Mouse (Mus musculus) MEL (cell line): Measurements from ENCODE around the gene Nt5e. TPM values are rescaled to one million over a fixed set of nuclear protein-coding genes. Genes with fewer than 3 reads are reported as not detected.

Source experiments
- DNase-seq: peaks from one replicate; pipeline ENCODE4 v3.0.0; 2011; ENCODE audit warnings: low read depth, low spot score
- H3K27ac ChIP-seq: 2 replicates; pipeline ENCODE4 v1.5.1; 2012; ENCODE audit warnings: low read depth, mild to moderate bottlenecking, control low read depth, low read length, moderate library complexity; ENCODE audit not compliant: control insufficient read depth
- H3K27me3 ChIP-seq, 2 experiments: fragments of 150-350 bp in 1 of 2; sonication (generic) in 1 of 2; 2 replicates each; pipeline ENCODE4 v1.6.1; 2012; ENCODE audit warnings: low read length in 2 of 2, mild to moderate bottlenecking in 2 of 2, improper control_type of control experiment in 1 of 2, moderate library complexity in 1 of 2; ENCODE audit not compliant: insufficient read depth in 2 of 2, control insufficient read depth in 1 of 2
- H3K36me3 ChIP-seq, 2 experiments: 2 replicates each; pipeline ENCODE4 v1.6.1; 2012 to 2014; ENCODE audit warnings: low read length in 2 of 2, improper control_type of control experiment in 1 of 2, inconsistent platforms in 1 of 2, mild to moderate bottlenecking in 1 of 2; ENCODE audit not compliant: insufficient read depth in 2 of 2, control insufficient read depth in 1 of 2
- H3K4me1 ChIP-seq, 2 experiments: fragments of 150-350 bp in 1 of 2; sonication (generic) in 1 of 2; 2 replicates each; pipeline ENCODE4 v1.6.1; 2012; ENCODE audit warnings: low read length in 2 of 2, improper control_type of control experiment in 1 of 2, mild to moderate bottlenecking in 1 of 2; ENCODE audit not compliant: insufficient read depth in 2 of 2, control insufficient read depth in 1 of 2
- H3K4me3 ChIP-seq, 2 experiments: fragments of 150-350 bp in 1 of 2; sonication (generic) in 1 of 2; 2 replicates each; pipeline ENCODE4 v1.5.1; 2012; ENCODE audit warnings: low read depth in 2 of 2, low read length in 2 of 2, mild to moderate bottlenecking in 2 of 2, moderate library complexity in 2 of 2, control low read depth in 1 of 2, improper control_type of control experiment in 1 of 2; ENCODE audit not compliant: control insufficient read depth in 1 of 2, insufficient read depth in 1 of 2
- H3K79me2 ChIP-seq: 2 replicates; pipeline ENCODE4 v1.6.1; 2012; ENCODE audit warnings: mild to moderate bottlenecking, low read length, moderate library complexity; ENCODE audit not compliant: control insufficient read depth, poor library complexity, insufficient read depth
- H3K9ac ChIP-seq: 2 replicates; pipeline ENCODE4 v1.6.1; 2012; ENCODE audit warnings: low read depth, mild to moderate bottlenecking, control low read depth, low read length, moderate library complexity; ENCODE audit not compliant: control insufficient read depth, poor library complexity, severe bottlenecking
- H3K9me3 ChIP-seq: fragments of 150-350 bp; sonication (generic); replicated peaks from 2 replicates; pipeline ENCODE4 v1.6.1; 2012; ENCODE audit warnings: mild to moderate bottlenecking, low read length, improper control_type of control experiment, moderate library complexity; ENCODE audit not compliant: insufficient read depth
- BHLHE40 ChIP-seq: IDR thresholded peaks from 2 replicates; pipeline ENCODE4 v1.6.1; 2012; ENCODE audit warnings: low read depth, mild to moderate bottlenecking, inconsistent platforms, low read length, improper control_type of control experiment, borderline replicate concordance
- CHD2 ChIP-seq: IDR thresholded peaks from 2 replicates; pipeline ENCODE4 v1.6.1; 2011; ENCODE audit warnings: low read length, improper control_type of control experiment
- ELF1 ChIP-seq: IDR thresholded peaks from 2 replicates; pipeline ENCODE4 v1.6.1; 2014; ENCODE audit warnings: low read depth, mild to moderate bottlenecking, inconsistent platforms, low read length, improper control_type of control experiment, moderate library complexity
- EP300 ChIP-seq, 2 experiments: IDR thresholded peaks; 2 replicates each; pipeline ENCODE4 v1.6.1; 2011; ENCODE audit warnings: improper control_type of control experiment in 2 of 2, low read length in 2 of 2, low read depth in 1 of 2, mild to moderate bottlenecking in 1 of 2
- GABPA ChIP-seq: IDR thresholded peaks from 2 replicates; pipeline ENCODE4 v1.6.1; 2012; ENCODE audit warnings: low read depth, mild to moderate bottlenecking, inconsistent platforms, low read length, improper control_type of control experiment, moderate library complexity
- HCFC1 ChIP-seq: IDR thresholded peaks from 2 replicates; pipeline ENCODE4 v1.6.1; 2012; ENCODE audit warnings: low read depth, mild to moderate bottlenecking, inconsistent platforms, low read length, improper control_type of control experiment, moderate library complexity
- KAT2A ChIP-seq: conservative IDR thresholded peaks from 2 replicates; pipeline ENCODE4 v1.6.1; 2012; ENCODE audit warnings: low read depth, low read length, improper control_type of control experiment, inconsistent platforms
- MAFK ChIP-seq: IDR thresholded peaks from 2 replicates; pipeline ENCODE4 v1.6.1; 2011; ENCODE audit warnings: low read depth, mild to moderate bottlenecking, low read length, improper control_type of control experiment, borderline replicate concordance
- MEF2A ChIP-seq: IDR thresholded peaks from 2 replicates; pipeline ENCODE4 v1.6.1; 2014; ENCODE audit warnings: low read depth, mild to moderate bottlenecking, inconsistent platforms, low read length, improper control_type of control experiment; ENCODE audit not compliant: poor library complexity, insufficient replicate concordance, severe bottlenecking; ENCODE audit errors: extremely low read depth
- MXI1 ChIP-seq: IDR thresholded peaks from 2 replicates; pipeline ENCODE4 v1.6.1; 2011; ENCODE audit warnings: mild to moderate bottlenecking, low read depth, low read length, improper control_type of control experiment
- NELFE ChIP-seq: IDR thresholded peaks from 2 replicates; pipeline ENCODE4 v1.6.1; 2011; ENCODE audit warnings: low read depth, low read length, improper control_type of control experiment
- POLR2A ChIP-seq, 2 experiments: IDR thresholded peaks; 2 replicates each; pipeline ENCODE4 v1.6.1; 2011 to 2012; ENCODE audit warnings: low read length in 2 of 2, mild to moderate bottlenecking in 2 of 2, control low read depth in 1 of 2, improper control_type of control experiment in 1 of 2, low read depth in 1 of 2, moderate library complexity in 1 of 2; ENCODE audit not compliant: control insufficient read depth in 1 of 2, insufficient read depth in 1 of 2, poor library complexity in 1 of 2
- POLR2AphosphoS2 ChIP-seq: IDR thresholded peaks from 2 replicates; pipeline ENCODE4 v1.6.1; 2011; ENCODE audit warnings: low read length, improper control_type of control experiment
- POLR2AphosphoS5 ChIP-seq: IDR thresholded peaks from 2 replicates; pipeline ENCODE4 v1.6.1; 2012; ENCODE audit warnings: low read depth, borderline replicate concordance, mild to moderate bottlenecking, inconsistent platforms, low read length, moderate library complexity, mixed read lengths
- RCOR1 ChIP-seq: IDR thresholded peaks from 2 replicates; pipeline ENCODE4 v1.6.1; 2012; ENCODE audit warnings: low read depth, mild to moderate bottlenecking, inconsistent platforms, low read length, improper control_type of control experiment
- SMC3 ChIP-seq: IDR thresholded peaks from 2 replicates; pipeline ENCODE4 v1.6.1; 2011; ENCODE audit warnings: low read depth, low read length, improper control_type of control experiment
- TAL1 ChIP-seq: IDR thresholded peaks from 2 replicates; pipeline ENCODE4 v1.6.1; 2012; ENCODE audit warnings: mild to moderate bottlenecking, inconsistent platforms, low read length, moderate library complexity, mixed read lengths
- TBP ChIP-seq: IDR thresholded peaks from 2 replicates; pipeline ENCODE4 v1.8.0; 2011; ENCODE audit warnings: low read depth, low read length, improper control_type of control experiment
- UBTF ChIP-seq: IDR thresholded peaks from 2 replicates; pipeline ENCODE4 v1.6.1; 2012; ENCODE audit warnings: low read depth, mild to moderate bottlenecking, inconsistent platforms, low read length, improper control_type of control experiment, moderate library complexity, borderline replicate concordance; ENCODE audit not compliant: insufficient read depth
- USF1 ChIP-seq: IDR thresholded peaks from 2 replicates; pipeline ENCODE4 v1.6.1; 2014; ENCODE audit warnings: low read depth, mild to moderate bottlenecking, inconsistent platforms, low read length, improper control_type of control experiment, moderate library complexity
- USF2 ChIP-seq, 2 experiments: IDR thresholded peaks; 2 replicates each; pipeline ENCODE4 v1.6.1; 2011 to 2012; ENCODE audit warnings: improper control_type of control experiment in 2 of 2, low read length in 2 of 2, borderline replicate concordance in 1 of 2, inconsistent platforms in 1 of 2, low read depth in 1 of 2, mild to moderate bottlenecking in 1 of 2; ENCODE audit not compliant: insufficient read depth in 1 of 2
- ZC3H11A ChIP-seq: IDR thresholded peaks from 2 replicates; pipeline ENCODE4 v1.6.1; 2012; ENCODE audit warnings: low read depth, mild to moderate bottlenecking, inconsistent platforms, low read length, improper control_type of control experiment
- ZKSCAN1 ChIP-seq: IDR thresholded peaks from 2 replicates; pipeline ENCODE4 v1.6.1; 2012; ENCODE audit warnings: low read depth, mild to moderate bottlenecking, inconsistent platforms, low read length, improper control_type of control experiment, moderate library complexity
- ZNF384 ChIP-seq: IDR thresholded peaks from 2 replicates; pipeline ENCODE4 v1.6.1; 2012; ENCODE audit warnings: low read depth, mild to moderate bottlenecking, inconsistent platforms, low read length, improper control_type of control experiment
- polyA plus RNA-seq, 2 experiments: library from polyadenylated mRNA; stranded (reverse) in 1 of 2; unstranded in 1 of 2; fragments of >175 nt in 1 of 2; fragments of >200 nt in 1 of 2; gene quantifications; 2 replicates each; pipeline versions ENCODE4 v1.2.1 to v1.2.4; 2012; ENCODE audit warnings: low replicate concordance in 2 of 2, low read depth in 1 of 2; ENCODE audit not compliant: insufficient read length in 2 of 2, insufficient read depth in 1 of 2, missing spikeins in 1 of 2
- total RNA-seq: library from RNA; depleted of rRNA; stranded (reverse); fragments of 300-350 nt; gene quantifications from 2 replicates; pipeline ENCODE4 v1.2.3, GENCODE M21; 2012

Gene Nt5e
- total and polyA plus RNA-seq, 3 experiments, result 0.12 to 0.19 TPM; not detected in 1

- no peaks in the 10 kb centered on the region for H3K4me1 ChIP-seq
- no peaks in the 10 kb centered on the region for H3K36me3 ChIP-seq
- no peak for DNase-seq
Measured at GRCm38 (mm10) chr9:88335839-88336238, 8.8 kb downstream of the Nt5e start.

GRCm38 (mm10) chr9:88340819-88341218 is 13.8 kb downstream of the Nt5e start:
- DNase-seq, result no peak
- Histone ChIP-seq H3K4me1 (no peaks in the 10 kb centered on the region; a peak in 1 of 4 replicates), H3K36me3 (no peaks in the 10 kb centered on the region), H3K9ac (no peak overlapping the region), H3K9me3 (no peaks in the 10 kb centered on the region), H3K27ac (no peak overlapping the region), H3K79me2 (no peaks in the 10 kb centered on the region), H3K27me3 (no peaks in the 10 kb centered on the region), H3K4me3 (no peak overlapping the region)
- TF ChIP-seq ZNF384 (no peak), USF2 (IDR thresholded peaks at IDR 0.05; ENCODE audit: borderline replicate concordance in 1 of 2, insufficient read depth in 1 of 2, low read depth in 1 of 2, low read length in 2 of 2) (no peak), NELFE (no peak), SMC3 (no peak), TAL1 (no peak), HCFC1 (no peak), ZKSCAN1 (no peak), ELF1 (no peak), GABPA (no peak), ZC3H11A (no peak), BHLHE40 (no peak), KAT2A (no peak), USF1 (no peak), RCOR1 (no peak), TBP (no peak), EP300 (IDR thresholded peaks at IDR 0.05; ENCODE audit: low read depth in 1 of 2, low read length in 2 of 2) (no peak), CHD2 (no peak)

More at GRCm38 (mm10) chr9:88335839-88336238, 8.8 kb downstream of the Nt5e start:
- H3K27me3 ChIP-seq, result peaks cover 2% of the 10 kb centered on the region in 2 experiments; a peak in 2 of 4 replicates
- TF ChIP-seq EP300 (IDR thresholded peaks at IDR 0.05; ENCODE audit: low read depth in 1 of 2, low read length in 2 of 2), result no peak
- no peak for TF ChIP-seq MEF2A
- TF ChIP-seq MAFK, result no peak
- no peak for TF ChIP-seq MXI1
- TF ChIP-seq ELF1, result no peak
- TF ChIP-seq POLR2A (IDR thresholded peaks at IDR 0.05; ENCODE audit: control insufficient read depth in 1 of 2, insufficient read depth in 1 of 2, low read depth in 1 of 2, low read length in 2 of 2, poor library complexity in 1 of 2), result no peak
- TF ChIP-seq TAL1, result no peak
- no peak for TF ChIP-seq NELFE
- TF ChIP-seq ZNF384, result no peak
- no peak for TF ChIP-seq POLR2AphosphoS5
- no peak for TF ChIP-seq POLR2AphosphoS2
- TF ChIP-seq UBTF, result no peak
- no peak for TF ChIP-seq BHLHE40
- no peak overlapping the region for H3K4me3 ChIP-seq
- H3K9me3 ChIP-seq, result no peaks in the 10 kb centered on the region
- no peak overlapping the region for H3K9ac ChIP-seq
- H3K27ac ChIP-seq, result no peak overlapping the region
- no peaks in the 10 kb centered on the region for H3K79me2 ChIP-seq
